Mouse (Mus musculus): ENCODE data around the gene Ivd. TPM values are rescaled to one million over a fixed set of nuclear protein-coding genes. Genes with fewer than 3 reads are reported as not detected.

Ivd gene
- polyA plus RNA-seq, 1 experiment from 2014 or later: 41.8 TPM

DNA sequence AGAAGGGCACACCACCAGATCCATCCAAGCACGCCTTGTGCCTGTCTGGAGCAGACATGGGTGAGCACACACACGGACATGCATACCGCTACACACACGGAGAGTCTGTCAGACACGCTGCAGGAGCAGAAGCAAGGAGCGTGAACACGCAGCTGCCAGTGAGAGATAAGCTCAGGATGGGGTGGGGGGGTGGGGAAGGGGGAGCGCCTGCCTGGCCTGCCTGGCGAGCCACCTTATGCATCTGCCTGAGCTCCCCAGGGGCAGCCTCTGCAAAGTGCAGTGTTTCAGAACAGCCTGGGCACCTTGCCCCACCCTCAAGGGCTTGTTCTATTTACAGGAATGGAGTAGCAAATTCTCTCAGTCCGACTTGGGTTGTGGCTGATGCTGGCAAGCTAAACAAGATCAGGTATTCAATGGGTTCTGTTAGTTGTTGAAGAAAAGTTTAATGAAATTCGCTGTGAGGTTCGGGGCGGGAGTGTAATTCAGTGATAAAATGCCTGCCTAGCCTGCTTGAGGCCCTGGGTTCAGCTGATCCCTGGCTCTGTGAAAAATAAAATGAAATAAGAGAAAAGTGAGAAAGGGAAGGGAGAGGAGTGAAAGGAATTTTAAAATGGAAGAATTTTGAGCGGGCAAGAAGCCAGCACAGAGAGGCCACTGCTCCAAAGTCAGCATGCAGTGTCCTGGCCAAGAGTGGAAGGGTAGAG is 26.2 kb downstream of the Ivd start:
- H3K36me3 ChIP-seq: no peaks in the 10 kb centered on the region
- peaks cover 5% of the 10 kb centered on the region for H3K4me1 ChIP-seq (replicated peaks)
- H3K27ac ChIP-seq: peak overlapping the region; percentile 23; the same call in 1 of the 2 replicates
- H3K9me3 ChIP-seq: no peaks in the 10 kb centered on the region
- H3K4me2 ChIP-seq: peak overlapping the region; percentile 25
- ATAC-seq (ENCODE audit: low FRiP score): 0 out of 2 replicates have a peak, but pooled peaks have one; percentile 41
- 31% methylated on average over 14 of the region's 14 CpGs for WGBS
- no peak overlapping the region; the same call in 1 of the 2 replicates for H3K9ac ChIP-seq
- H3K27me3 ChIP-seq: peaks cover 45% of the 10 kb centered on the region
- no peak overlapping the region for H3K4me3 ChIP-seq

DNA sequence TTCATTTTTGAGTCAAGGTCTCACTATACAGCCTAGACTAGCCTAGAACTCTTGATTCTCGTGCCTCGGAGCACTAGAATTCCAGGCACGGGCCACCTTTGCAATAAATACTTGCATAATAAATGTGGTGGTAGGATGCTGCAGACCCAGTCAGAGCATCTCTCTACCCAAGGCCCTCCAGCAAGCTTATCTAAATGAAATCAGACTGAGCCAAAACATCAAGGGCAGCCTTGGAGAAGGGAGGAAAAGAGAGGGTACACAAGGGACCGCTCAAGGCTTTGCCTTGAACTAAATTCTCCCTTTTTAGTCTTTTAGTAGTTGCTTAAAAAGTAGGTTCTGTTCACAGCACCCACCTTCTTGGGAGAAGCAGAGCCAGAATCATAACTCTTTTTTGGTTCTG is 29.4 kb downstream of the Ivd start:
- H3K4me2 ChIP-seq: no peak overlapping the region
- H3K36me3 ChIP-seq: no peaks in the 10 kb centered on the region
- no peak overlapping the region for H3K9ac ChIP-seq
- H3K27ac ChIP-seq: no peak overlapping the region
- 89% methylated on average over 4 of the region's 4 CpGs for WGBS
- no peaks in the 10 kb centered on the region for H3K9me3 ChIP-seq
- no peak overlapping the region for H3K4me3 ChIP-seq
- H3K27me3 ChIP-seq: peaks cover 62% of the 10 kb centered on the region
- no peak for ATAC-seq (ENCODE audit: low FRiP score)
- peaks cover 5% of the 10 kb centered on the region for H3K4me1 ChIP-seq (replicated peaks)

DNA sequence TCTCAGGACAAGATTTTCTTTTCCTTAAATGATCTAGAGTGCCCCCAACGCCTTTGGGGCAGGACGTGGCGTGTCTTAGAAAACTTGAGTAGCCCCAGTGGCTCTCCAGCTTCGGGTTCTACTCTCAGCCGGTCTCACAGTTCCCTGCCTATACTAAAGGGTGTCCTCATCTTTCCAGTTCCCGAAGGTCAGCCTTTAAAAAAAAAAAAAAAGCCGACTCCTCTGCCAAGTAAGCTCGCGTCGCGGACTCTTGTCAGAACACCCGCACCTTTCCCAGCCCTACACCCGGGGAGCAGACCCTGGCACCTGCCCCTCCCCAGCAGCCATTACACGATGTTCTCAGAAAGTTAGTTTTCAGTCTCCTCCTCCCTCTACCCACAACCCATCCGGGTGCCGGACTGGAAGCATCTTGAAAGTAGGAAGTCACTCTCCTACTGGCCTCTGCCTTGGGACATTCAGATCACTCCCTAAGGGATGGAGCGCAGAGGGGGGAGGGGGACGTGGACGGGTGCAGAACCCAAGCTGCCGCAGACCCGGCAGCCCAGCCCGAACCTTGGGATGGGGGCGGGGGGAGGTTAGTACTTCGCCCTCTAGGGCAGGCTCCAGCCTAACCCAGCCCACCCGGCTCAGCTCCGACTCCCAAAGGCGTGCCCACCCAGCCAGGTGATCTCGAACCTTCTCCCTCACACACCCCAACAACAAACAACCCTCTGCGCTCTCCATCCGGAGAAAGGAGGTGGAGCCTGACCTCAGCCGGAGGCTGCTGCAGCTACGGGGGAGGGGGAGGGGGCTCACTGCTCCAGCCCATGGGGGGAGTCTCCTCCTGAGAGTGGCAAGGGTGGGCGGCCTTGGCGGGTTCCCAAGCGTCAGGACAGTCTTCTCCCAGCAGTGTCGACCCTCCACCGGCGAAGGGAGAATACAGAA is 34.5 kb downstream of the Ivd start:
- Histone ChIP-seq H3K27me3 (peaks cover 95% of the 10 kb centered on the region), H3K4me2 (peak overlapping the region; percentile 68), H3K36me3 (no peaks in the 10 kb centered on the region), H3K9me3 (no peaks in the 10 kb centered on the region), H3K4me1 (replicated peaks) (peaks cover 43% of the 10 kb centered on the region), H3K27ac (no peak overlapping the region), H3K4me3 (peak overlapping the region; percentile 43), H3K9ac (peak overlapping the region; percentile 68)
- 1% methylated on average over 38 of the region's 38 CpGs for WGBS
- no peak for ATAC-seq (ENCODE audit: low FRiP score)

DNA sequence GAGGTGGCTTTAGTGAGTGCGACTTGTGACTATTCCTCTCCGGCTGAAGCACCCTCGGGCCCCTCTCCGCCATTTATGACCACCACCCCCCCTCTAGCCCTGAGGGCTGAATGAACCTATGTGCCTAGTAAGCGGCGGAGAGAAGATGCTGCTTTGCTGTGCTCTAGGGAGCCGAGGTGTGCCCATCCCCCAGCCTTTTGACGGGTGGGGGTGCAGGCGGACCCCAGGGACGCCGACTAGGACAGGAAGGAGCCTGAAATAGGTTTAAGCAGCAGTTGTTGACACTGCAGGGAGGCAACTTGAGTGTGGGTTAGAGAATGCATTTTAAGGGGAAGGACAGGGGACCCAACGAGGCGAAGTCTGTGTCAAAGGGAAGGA is 35.1 kb downstream of the Ivd start:
- H3K9ac ChIP-seq: peak overlapping the region; percentile 68
- no peak overlapping the region for H3K27ac ChIP-seq
- peaks cover 89% of the 10 kb centered on the region for H3K27me3 ChIP-seq
- no peaks in the 10 kb centered on the region for H3K36me3 ChIP-seq
- WGBS: under 1% methylated on average over 13 of the region's 13 CpGs
- peak overlapping the region; percentile 43 for H3K4me3 ChIP-seq
- H3K4me2 ChIP-seq: peak overlapping the region; percentile 68
- no peaks in the 10 kb centered on the region for H3K9me3 ChIP-seq
- peaks cover 43% of the 10 kb centered on the region for H3K4me1 ChIP-seq (replicated peaks)
- ATAC-seq (ENCODE audit: low FRiP score): no peak

GRCm38 (mm10) chr2:118897392-118897791 is 35.6 kb downstream of the Ivd start:
- Histone ChIP-seq H3K36me3 (no peaks in the 10 kb centered on the region), H3K9ac (peak overlapping the region; percentile 68; the same call in 1 of the 2 replicates), H3K9me3 (no peaks in the 10 kb centered on the region), H3K4me3 (peak overlapping the region; percentile 43), H3K27me3 (peaks cover 84% of the 10 kb centered on the region), H3K27ac (no peak overlapping the region), H3K4me2 (peak overlapping the region; percentile 68), H3K4me1 (replicated peaks) (peaks cover 43% of the 10 kb centered on the region)
- no peak for ATAC-seq (ENCODE audit: low FRiP score)
- WGBS: under 1% methylated on average over 7 of the region's 7 CpGs

DNA sequence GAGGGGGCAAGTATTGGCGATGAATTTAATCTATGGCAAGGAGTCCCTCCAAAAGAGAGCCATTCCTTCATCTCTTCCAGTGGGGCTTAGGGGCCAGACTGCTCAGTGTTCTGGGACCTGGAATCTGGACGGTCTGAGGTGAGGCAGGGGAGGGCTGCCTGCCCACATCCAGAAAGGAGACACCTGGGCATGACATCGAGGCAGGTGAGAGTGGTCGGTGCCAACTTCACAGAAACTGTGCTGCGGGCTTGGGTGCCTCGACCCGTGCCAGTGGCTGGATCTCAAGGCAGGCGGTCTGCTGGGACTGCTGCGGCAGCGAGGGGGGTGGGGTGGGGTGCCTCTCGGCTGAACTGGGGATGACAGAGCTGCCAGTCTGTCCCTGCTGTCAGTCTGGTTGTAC is 36.1 kb downstream of the Ivd start:
- ATAC-seq (ENCODE audit: low FRiP score): no peak
- peaks cover 45% of the 10 kb centered on the region for H3K4me1 ChIP-seq (replicated peaks)

GRCm38 (mm10) chr2:118898771-118899170 is 37.0 kb downstream of the Ivd start:
- peaks cover 54% of the 10 kb centered on the region for H3K4me1 ChIP-seq (replicated peaks)
- ATAC-seq (ENCODE audit: low FRiP score): no peak
- H3K9ac ChIP-seq: no peak overlapping the region
- H3K4me2 ChIP-seq: no peak overlapping the region
- H3K27me3 ChIP-seq: peaks cover 71% of the 10 kb centered on the region
- H3K9me3 ChIP-seq: no peaks in the 10 kb centered on the region
- 4% methylated on average over 4 of the region's 4 CpGs for WGBS
- H3K27ac ChIP-seq: no peak overlapping the region
- no peaks in the 10 kb centered on the region for H3K36me3 ChIP-seq
- H3K4me3 ChIP-seq: no peak overlapping the region

More for the DNA sequence above, 36.1 kb downstream of the Ivd start:
- no peaks in the 10 kb centered on the region for H3K9me3 ChIP-seq
- whole genome bisulfite sequencing: under 1% methylated on average over 11 of the region's 11 CpGs
- H3K9ac ChIP-seq: no peak overlapping the region
- no peak overlapping the region for H3K27ac ChIP-seq
- no peaks in the 10 kb centered on the region for H3K36me3 ChIP-seq
- peaks cover 80% of the 10 kb centered on the region for H3K27me3 ChIP-seq
- H3K4me2 ChIP-seq: peak overlapping the region; percentile 68; the same call in 1 of the 2 replicates
- H3K4me3 ChIP-seq: no peak overlapping the region

DNA sequence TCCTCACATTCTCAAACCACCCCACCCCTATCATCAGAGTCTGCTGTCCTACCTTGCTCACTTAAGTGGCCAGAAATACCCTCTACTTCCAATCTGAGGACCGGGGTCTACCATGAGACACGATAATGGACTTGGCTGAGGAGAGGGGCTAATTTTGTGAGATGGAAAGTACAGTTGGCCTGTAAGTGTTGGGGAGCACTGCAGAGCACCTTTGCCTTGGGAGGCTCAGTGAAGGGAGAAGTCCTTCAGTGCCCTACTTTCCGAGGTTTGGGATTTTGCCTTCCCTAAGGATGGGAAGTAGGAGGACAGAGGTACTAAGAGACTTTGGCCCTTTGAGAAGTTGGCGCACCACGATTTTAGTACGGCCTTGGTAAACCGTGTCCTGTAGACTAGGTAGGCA is 37.6 kb downstream of the Ivd start:
- Histone ChIP-seq H3K9ac (no peak overlapping the region), H3K27ac (no peak overlapping the region), H3K4me3 (no peak overlapping the region), H3K27me3 (peaks cover 65% of the 10 kb centered on the region), H3K4me1 (replicated peaks) (peaks cover 60% of the 10 kb centered on the region), H3K9me3 (no peaks in the 10 kb centered on the region), H3K36me3 (no peaks in the 10 kb centered on the region), H3K4me2 (no peak overlapping the region)
- 10% methylated on average over 7 of the region's 7 CpGs for WGBS
- ATAC-seq (ENCODE audit: low FRiP score): no peak

DNA sequence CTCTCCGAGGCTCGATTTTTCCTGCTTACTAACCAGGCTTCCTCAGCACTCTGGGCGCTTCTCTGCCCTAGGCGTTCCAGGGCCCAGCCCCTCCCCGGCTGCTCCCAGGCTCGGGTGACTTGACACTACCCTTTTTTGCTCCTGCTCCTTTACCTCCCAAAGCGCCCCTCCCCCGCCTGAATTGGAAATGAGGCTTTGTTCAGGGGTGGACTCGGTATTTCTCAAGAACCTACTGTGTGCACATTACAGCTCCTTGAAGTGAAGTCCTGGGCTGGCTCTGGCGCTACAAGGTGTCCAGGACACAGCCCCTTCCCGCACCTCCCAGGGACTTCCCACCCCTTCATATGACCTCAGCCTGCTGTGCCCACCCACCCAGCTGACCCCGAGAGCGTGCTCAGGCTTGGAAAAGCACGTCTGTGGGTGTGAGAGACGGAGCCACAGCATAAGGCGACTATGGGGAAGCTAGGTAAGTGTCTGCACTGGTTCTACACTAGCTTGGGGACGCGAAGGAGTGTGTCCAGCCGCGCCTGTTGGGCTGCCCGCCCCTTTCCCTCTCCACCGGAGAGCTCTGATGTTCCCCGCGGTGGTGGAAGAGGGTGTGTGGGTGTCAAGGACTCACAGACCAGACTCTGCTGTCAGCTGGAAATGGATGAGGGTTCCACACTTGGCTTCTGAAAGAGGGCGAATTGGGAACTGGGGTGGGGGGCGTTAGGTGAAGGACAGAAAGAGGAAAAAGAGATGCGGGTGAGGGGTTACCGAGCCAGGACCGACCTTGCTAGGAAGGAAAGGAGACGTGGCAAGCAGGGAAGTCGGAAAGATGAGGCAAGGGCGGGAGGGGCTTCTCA is 38.4 kb downstream of the Ivd start, which contains the start of gene Bahd1:
TSS of gene Bahd1 (plus strand) at position 397 of the 845 bp plus-strand sequence.
- Histone ChIP-seq H3K9me3 (no peaks in the 10 kb centered on the region), H3K4me2 (peak within 1 kb of the TSS; percentile 96), H3K36me3 (no peaks in the 10 kb centered on the region), H3K4me1 (replicated peaks) (peaks cover 69% of the 10 kb centered on the region), H3K27ac (0 out of 2 replicates have a peak within 1 kb of the TSS, but pooled peaks have one; percentile 18), H3K27me3 (peaks cover 56% of the 10 kb centered on the region), H3K4me3 (peak within 1 kb of the TSS; percentile 93), H3K9ac (peak within 1 kb of the TSS; percentile 74)
- peak; percentile 8 for ATAC-seq (ENCODE audit: low FRiP score)
- WGBS: under 1% methylated on average over 32 of the region's 32 CpGs

DNA sequence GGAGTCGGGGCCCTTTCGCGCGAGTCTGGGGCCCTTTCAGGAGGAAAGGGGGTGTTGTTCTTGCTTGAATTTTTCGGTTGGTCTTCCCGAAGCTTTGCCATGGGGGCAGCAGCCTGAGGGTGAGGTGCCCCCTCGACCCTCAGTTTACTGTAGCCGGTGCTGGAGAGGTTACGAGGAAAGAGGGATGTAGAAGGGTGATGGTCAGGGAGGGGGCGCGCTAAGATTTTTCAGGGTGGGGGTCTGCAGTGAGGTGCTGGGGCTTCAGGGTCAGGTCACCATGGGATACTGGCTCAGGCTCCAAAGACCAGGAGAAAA is 39.0 kb downstream of the Ivd start:
- no peak for ATAC-seq (ENCODE audit: low FRiP score)

DNA sequence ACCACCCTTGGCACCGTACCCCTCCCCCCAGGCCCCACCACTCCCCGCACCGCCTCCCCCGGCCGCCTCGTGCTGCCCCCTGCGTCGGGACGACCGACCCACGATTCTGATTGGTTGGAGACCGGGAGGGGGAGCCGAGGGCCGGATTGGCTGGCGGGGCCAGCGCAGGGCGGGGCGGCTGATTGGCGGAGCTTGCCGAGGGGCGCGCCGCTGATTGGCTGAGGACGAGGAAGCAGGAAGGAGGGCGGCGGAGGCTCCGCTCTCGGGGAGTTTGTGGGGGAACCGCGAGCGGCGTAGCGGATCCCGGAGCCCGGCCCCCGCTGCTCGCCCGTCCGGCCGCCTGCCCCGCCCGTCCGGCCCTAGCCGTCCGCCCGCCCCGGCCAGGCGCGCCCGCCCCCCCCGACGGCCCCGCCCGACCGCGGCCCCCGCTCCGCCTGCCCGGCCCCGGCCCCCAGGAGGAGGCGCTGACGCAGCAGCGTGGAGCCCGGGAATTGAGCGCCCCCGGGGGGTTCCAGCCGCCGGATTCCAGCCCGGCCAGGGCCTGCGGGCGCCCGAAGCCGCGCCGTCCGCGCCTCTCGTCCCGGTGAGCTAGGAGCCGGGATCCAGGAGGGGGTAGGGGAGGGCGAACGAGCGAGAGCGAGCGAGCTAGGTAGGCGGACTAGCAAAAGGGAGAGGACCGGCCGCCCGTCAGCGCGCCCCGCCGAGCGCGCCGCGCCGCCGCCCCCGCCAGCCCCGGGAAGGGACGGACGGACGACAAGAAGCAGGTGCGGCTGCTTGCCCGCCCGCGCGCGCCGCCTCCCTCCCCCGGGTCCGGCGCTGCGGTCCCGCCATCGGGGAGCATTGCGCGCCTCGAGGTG is 39.6 kb downstream of the Ivd start:
- Histone ChIP-seq H3K9me3 (no peaks in the 10 kb centered on the region), H3K36me3 (no peaks in the 10 kb centered on the region), H3K4me3 (peak overlapping the region; percentile 93), H3K27me3 (peaks cover 44% of the 10 kb centered on the region), H3K9ac (peak overlapping the region; percentile 95), H3K4me2 (peak overlapping the region; percentile 96), H3K4me1 (replicated peaks) (peaks cover 75% of the 10 kb centered on the region), H3K27ac (peak overlapping the region; percentile 94)
- under 1% methylated on average over 89 of the region's 120 CpGs for WGBS
- ATAC-seq (ENCODE audit: low FRiP score): peak; percentile 90

More for the DNA sequence above, 39.0 kb downstream of the Ivd start:
- H3K4me1 ChIP-seq (replicated peaks): peaks cover 74% of the 10 kb centered on the region
- peak overlapping the region; percentile 74 for H3K9ac ChIP-seq
- H3K4me2 ChIP-seq: peak overlapping the region; percentile 96
- no peaks in the 10 kb centered on the region for H3K36me3 ChIP-seq
- 1% methylated on average over 11 of the region's 11 CpGs for WGBS
- H3K4me3 ChIP-seq: peak overlapping the region; percentile 93
- peaks cover 51% of the 10 kb centered on the region for H3K27me3 ChIP-seq
- H3K9me3 ChIP-seq: no peaks in the 10 kb centered on the region
- 0 out of 2 replicates have a peak overlapping the region, but pooled peaks have one; percentile 18 for H3K27ac ChIP-seq
